Mouse (Mus musculus): ENCODE measurements at regions not wholly inside any gene's neighbourhood (a gene's known extent, or its start where the extent isn't known, plus 50 kb on each side); places are given as distances from the start of the nearest gene placed in this dataset.

DNA sequence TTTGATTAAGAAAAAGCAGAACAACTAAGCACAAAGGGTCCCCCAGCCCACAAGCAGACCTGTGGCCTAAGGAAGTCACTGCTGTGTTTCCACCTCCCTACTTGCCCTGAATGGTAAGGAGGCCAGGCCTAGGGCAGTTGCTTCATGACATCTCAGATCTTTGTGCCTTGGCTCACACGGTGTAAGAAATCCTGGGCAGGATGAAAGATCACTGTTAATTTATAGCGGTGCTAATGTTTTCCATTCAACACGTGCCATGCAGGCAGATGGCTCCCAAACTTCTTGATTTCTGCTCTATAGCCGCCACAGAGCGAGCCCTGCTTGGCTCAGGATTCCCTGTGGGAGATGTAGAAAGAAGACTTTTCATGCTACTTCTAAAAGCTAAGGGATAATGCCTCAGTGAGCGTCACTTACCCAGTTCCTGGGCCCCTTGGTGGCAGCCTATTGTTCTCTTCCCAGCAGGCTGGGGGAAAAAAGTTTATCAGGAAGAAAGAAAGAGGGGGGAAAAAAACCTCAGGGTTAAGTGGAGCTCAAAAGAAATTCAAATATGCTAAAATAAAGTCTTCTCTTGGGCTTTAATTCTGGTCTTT, 327.4 kb downstream of the Adgrl2 start:
- DNase-seq (ENCODE audit: extremely low spot score in 1 of 2, low spot score in 1 of 2), result no peak

DNA sequence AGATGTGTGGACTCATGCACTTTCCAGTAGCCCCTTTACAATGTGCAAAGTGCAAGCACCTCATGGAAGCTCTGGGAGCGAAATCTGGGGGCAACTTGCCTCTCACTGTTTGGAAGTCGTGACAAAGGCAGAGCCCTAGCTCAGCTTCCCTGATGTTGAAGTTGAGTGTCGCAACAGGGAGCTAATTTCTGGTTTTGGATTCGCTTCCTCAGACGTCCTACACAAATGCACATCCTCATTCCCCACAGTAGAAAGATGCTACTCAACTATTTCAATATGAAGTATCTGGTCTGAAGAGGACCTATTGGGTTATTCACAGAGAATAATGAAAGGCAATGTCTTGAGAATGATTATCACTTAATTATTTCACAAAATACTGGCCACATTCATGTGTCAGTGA, 331.3 kb downstream of the Adgrl2 start:
- DNase-seq (ENCODE audit: extremely low spot score in 1 of 2, low spot score in 1 of 2), result no peak

DNA sequence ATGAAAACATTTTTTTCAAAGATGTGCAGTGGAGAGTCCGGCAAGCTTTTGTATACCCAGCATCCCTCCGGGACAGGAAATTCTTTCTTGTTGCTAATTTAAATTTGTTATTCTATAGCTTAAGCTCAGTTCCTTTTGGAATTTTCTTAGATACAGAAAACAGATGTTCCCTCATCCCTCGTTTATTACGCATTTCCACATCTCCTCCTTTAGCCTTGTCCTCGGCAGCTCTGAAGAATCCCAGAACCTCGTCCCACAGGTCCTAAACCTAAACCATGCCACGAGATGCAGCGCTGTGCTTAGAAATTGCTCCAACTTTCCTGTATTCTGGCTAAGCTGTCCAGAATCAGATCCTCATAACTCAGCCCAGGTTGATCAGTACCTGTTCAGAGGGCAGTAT, 332.0 kb downstream of the Adgrl2 start:
- DNase-seq (ENCODE audit: extremely low spot score in 1 of 2, low spot score in 1 of 2), result no peak

- DNase-seq (ENCODE audit: extremely low spot score in 1 of 2, low spot score in 1 of 2), result no peak
Measured at GRCm38 (mm10) chr3:148656187-148656586, 334.2 kb downstream of the Adgrl2 start.

DNA sequence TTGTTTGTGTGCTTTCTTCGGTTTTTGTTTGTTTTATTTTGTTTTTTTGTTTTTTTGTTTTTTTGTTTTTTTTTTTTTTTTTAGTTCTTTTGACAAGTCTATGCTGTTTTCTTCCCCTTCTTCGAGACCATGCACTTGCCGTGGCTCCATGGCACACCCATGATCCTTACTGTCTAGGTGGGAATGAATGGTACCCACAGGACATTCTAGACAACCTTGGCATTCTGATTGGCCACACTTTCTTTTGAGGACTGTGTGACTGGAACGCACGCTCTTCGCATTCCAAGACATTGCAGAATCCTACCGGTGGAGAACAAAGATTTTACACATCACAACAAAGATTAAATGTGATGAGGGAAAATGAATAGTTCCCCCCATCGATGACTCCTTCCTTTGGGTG, 340.1 kb downstream of the Adgrl2 start:
- DNase-seq (ENCODE audit: extremely low spot score in 1 of 2, low spot score in 1 of 2), result no peak

GRCm38 (mm10) chr3:148644924-148645323, 345.4 kb downstream of the Adgrl2 start:
- DNase-seq (ENCODE audit: extremely low spot score in 1 of 2, low spot score in 1 of 2), result no peak

- DNase-seq (ENCODE audit: extremely low spot score in 1 of 2, low spot score in 1 of 2), result no peak
Measured at GRCm38 (mm10) chr3:148641581-148641980, 348.8 kb downstream of the Adgrl2 start.

GRCm38 (mm10) chr3:148640680-148641101, 349.7 kb downstream of the Adgrl2 start:
- no peak for DNase-seq (ENCODE audit: extremely low spot score in 1 of 2, low spot score in 1 of 2)

DNA sequence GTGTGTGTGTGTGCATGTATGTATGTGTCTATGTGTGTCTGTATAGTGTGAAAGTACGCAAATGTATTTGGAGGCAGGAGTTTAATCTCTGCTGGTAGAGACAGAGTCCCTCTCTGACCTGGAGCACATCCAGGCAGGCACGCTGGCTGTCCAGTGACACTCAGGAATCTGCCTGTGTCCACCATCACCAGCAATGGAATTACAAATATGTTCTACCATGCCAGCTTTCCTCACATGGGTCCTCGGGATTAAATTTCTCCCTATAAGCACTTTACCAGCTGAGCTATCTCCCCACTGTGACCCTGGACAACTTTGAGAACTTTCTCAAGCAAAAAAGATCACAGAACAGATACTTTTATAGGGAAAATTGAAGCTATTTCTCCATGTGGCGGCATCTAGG, 355.3 kb downstream of the Adgrl2 start:
- no peak for DNase-seq (ENCODE audit: extremely low spot score in 1 of 2, low spot score in 1 of 2)

GRCm38 (mm10) chr3:148634352-148634751, 356.0 kb downstream of the Adgrl2 start:
- DNase-seq (ENCODE audit: extremely low spot score in 1 of 2, low spot score in 1 of 2), result no peak

- no peak for DNase-seq (ENCODE audit: extremely low spot score in 1 of 2, low spot score in 1 of 2)
Measured at GRCm38 (mm10) chr3:148633291-148633690, 357.1 kb downstream of the Adgrl2 start.

- no peak for DNase-seq (ENCODE audit: extremely low spot score in 1 of 2, low spot score in 1 of 2)
Measured at GRCm38 (mm10) chr3:148632449-148632848, 357.9 kb downstream of the Adgrl2 start.

DNA sequence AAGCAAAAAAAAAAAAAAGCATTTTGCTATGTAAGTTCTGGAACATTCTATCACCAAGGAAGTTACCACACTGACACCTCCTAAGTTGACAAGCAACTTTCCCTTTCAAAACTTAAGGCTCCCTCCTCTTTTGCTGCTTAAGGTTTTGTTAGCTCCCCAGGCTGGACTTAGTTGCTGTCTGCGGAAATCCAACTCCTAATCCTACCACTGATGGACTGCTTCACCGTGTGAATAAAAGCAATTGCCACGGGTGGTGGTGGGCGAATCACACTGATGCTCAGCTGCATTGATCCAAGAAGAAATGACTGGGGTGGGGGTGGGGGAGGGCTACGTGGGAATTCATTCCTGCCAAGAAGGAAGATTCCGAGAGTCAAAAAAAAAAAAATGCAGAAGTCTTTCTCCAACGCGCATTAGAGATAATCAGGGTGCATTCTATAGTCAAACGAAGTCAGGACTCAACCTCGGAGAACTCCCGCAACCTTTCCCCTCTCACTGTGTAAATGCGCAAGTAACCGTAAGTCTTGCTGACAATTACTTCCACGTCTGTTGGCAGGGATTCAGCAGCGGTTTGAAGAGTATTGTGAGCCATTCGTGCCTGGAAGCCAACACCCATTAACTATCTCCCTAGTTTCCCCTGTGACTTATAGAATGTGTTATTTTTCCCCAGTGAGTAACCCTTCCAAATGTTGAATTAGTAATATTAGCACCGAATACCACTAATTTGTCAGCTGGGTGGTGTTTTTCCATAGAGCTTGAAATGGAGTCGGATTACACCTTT, 358.8 kb downstream of the Adgrl2 start:
- DNase-seq (ENCODE audit: extremely low spot score in 1 of 2, low spot score in 1 of 2), result no peak

- DNase-seq (ENCODE audit: extremely low spot score in 1 of 2, low spot score in 1 of 2), result no peak
Measured at GRCm38 (mm10) chr3:148630865-148631264, 359.5 kb downstream of the Adgrl2 start.

DNA sequence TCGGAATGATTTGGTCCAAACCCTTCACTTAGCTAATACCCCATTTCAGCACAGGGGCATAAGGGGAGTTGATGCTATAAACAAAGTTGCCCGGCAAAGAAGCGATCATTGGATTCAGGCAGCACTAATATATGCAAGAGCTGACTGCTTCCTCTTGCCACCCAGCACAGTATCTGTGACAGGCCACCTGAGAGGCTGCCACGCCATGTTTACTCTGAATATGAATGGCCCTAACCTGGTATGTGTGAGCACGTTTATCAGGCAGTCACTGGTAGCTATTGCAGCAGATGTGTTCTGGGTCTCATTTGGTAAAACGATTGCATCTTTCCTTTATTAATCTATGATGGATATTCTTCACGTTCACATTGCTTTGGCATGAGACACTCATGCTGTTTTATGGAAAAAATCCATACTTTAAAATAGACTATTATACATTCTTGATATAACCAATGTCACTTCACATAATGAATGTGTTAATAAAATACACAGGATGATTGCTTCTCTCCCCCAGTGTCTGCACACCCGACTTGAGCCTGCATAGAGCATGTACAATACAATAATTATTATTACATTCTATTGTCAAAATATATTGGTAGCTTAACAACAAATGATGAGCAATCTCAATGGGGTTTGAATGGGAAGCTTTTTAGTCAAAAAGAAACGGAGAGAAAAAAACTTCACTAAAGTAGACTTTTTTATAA, 375.2 kb downstream of the Adgrl2 start:
- DNase-seq (ENCODE audit: extremely low spot score in 1 of 2, low spot score in 1 of 2), result no peak

DNA sequence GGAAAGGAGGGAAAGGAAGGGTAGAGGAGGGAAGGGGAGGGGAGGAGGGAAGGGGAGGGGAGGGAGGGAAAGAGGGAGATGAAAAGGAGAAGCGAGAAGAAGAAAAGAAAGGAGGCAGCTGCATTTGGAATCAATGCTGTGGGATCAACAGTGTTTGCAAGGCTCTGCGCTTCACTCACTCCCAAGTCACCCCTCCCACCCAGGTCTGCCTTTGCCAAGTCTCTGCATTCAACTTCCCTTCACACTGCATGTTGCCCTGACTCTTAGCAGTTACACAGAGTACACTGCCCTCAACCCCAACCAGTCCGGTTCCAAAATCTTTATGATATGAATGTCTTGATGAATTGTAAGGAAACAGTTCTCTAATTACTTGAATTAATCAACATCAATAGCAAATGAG, 376.9 kb downstream of the Adgrl2 start:
- no peak for DNase-seq (ENCODE audit: extremely low spot score in 1 of 2, low spot score in 1 of 2)

- DNase-seq (ENCODE audit: extremely low spot score in 1 of 2, low spot score in 1 of 2), result no peak
Measured at GRCm38 (mm10) chr3:148603276-148603675, 387.1 kb downstream of the Adgrl2 start.

DNA sequence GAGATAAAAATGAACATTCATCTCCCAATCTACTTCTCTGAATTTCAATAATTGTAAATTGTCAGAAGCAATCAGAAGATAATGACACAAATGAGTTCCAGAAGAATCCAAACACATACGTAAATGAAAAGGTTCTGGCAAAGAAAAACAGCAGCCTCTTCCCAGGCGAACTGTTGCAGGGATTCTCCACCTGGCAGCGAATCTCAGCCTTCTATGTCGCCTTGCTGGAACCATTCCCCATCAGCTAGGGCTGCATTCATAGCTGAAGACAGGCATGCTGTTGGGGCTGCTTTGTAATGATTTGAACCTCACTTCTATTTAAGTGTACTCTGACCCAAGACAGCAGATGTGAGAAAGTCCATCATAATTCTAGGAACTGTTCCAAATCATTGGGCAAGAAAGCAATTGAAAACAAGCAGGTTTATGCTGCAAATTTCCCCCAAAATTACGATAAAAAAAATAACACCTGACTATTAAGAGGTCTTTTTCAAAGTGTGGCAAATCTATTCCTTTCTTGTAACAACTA, 387.6 kb downstream of the Adgrl2 start:
- DNase-seq (ENCODE audit: extremely low spot score in 1 of 2, low spot score in 1 of 2), result no peak

- DNase-seq (ENCODE audit: extremely low spot score in 1 of 2, low spot score in 1 of 2), result no peak
Measured at GRCm38 (mm10) chr3:148595561-148595960, 394.8 kb downstream of the Adgrl2 start.

DNA sequence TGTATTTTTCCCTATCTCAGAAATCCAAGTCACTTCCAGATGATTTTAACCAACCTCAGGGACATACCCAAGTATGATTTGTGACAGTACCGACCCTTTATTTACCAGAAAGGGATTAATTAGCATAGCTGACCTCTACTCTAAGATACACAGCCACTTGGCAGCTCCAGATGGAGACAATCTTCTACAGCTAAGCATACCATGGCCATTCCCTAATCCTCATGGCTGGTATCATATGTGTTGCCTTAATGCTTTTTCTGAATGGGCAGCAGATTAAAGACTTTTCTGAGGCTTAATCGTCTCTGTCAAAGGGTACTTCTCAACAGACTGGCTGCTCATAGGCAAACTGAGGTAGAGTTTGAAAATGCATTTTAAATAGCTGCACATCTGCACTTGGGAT, 400.8 kb downstream of the Adgrl2 start:
- no peak for DNase-seq (ENCODE audit: extremely low spot score in 1 of 2, low spot score in 1 of 2)

GRCm38 (mm10) chr3:148575735-148576134, 414.6 kb downstream of the Adgrl2 start:
- DNase-seq (ENCODE audit: extremely low spot score in 1 of 2, low spot score in 1 of 2), result no peak

Measured in layer of hippocampus, postnatal 25 days (tissue).